Mouse (Mus musculus) heart, adult 2 months (tissue): ENCODE measurements around the gene Mphosph9. TPM values are rescaled to one million over a fixed set of nuclear protein-coding genes. Genes with fewer than 3 reads are reported as not detected.

Experiments used
- DNase-seq, 2 experiments: peaks; one replicate each; pipeline ENCODE4 v3.0.0; 2021
- H3K27ac ChIP-seq: fragments of 200-600 bp; 2 replicates; pipeline ENCODE4 v1.8.1; 2022
- H3K27me3 ChIP-seq: fragments of 200-500 bp; 2 replicates; pipeline ENCODE4 v1.6.1; 2012; ENCODE audit warnings: mild to moderate bottlenecking, low read length, inconsistent platforms, mixed read lengths; ENCODE audit not compliant: control insufficient read depth, insufficient read depth
- H3K36me3 ChIP-seq: fragments of 200-500 bp; 2 replicates; pipeline ENCODE4 v1.6.1; 2012; ENCODE audit warnings: low read length, inconsistent platforms; ENCODE audit not compliant: control insufficient read depth, insufficient read depth
- H3K4me1 ChIP-seq: fragments of 200-500 bp; 2 replicates; pipeline ENCODE4 v1.6.1; 2011; ENCODE audit warnings: low read length; ENCODE audit not compliant: control insufficient read depth, insufficient read depth
- H3K4me3 ChIP-seq: fragments of 200-600 bp; 2 replicates; pipeline ENCODE4 v1.8.1; 2022
- H3K79me2 ChIP-seq: fragments of 200-500 bp; replicated peaks from 2 replicates; pipeline ENCODE4 v1.6.1; 2012; ENCODE audit warnings: mild to moderate bottlenecking, inconsistent platforms, low read length, moderate library complexity, mixed read lengths; ENCODE audit not compliant: control insufficient read depth, insufficient read depth
- H3K9ac ChIP-seq: fragments of 200-500 bp; 2 replicates; pipeline ENCODE4 v1.6.1; 2012; ENCODE audit warnings: low read depth, mild to moderate bottlenecking, control low read depth, inconsistent platforms, low read length, mixed read lengths
- CTCF ChIP-seq: fragments of 200-600 bp; IDR thresholded peaks from 2 replicates; pipeline ENCODE4 v1.8.1; 2022; ENCODE audit warnings: antibody characterized with exemption, mild to moderate bottlenecking, moderate library complexity
- EP300 ChIP-seq: fragments of 200-500 bp; IDR thresholded peaks from 2 replicates; pipeline ENCODE4 v1.6.1; 2011; ENCODE audit warnings: low read depth, low read length, control low read depth; ENCODE audit not compliant: insufficient read depth
- POLR2A ChIP-seq: fragments of 200-500 bp; IDR thresholded peaks from 2 replicates; pipeline ENCODE4 v1.6.1; 2011; ENCODE audit warnings: mild to moderate bottlenecking, low read depth, low read length, control low read depth; ENCODE audit not compliant: insufficient read depth
- WGBS: fragments of 180-500 bp; shearing (Covaris S2); methylation state at CpG from one replicate; pipeline ENCODE4 v1.1.7; 2018; 5-methylcytosine and 5-hydroxymethylcytosine counted together
- intact Hi-C: fragments of 180-260 bp; cut with DNase I; formaldehyde crosslinking; loops from one replicate; pipeline ENCODE4 v1.15.1; 2025
- polyA plus RNA-seq: library from polyadenylated mRNA; depleted of rRNA; stranded (reverse); fragments of >200 nt; gene quantifications from 2 replicates; pipeline ENCODE4 v1.2.3, GENCODE M21; 2012
- total RNA-seq, 2 experiments: library from RNA; stranded (reverse); gene quantifications; 2 replicates each; pipeline ENCODE4 v1.2.3; 2021

The Mphosph9 gene
- total and polyA plus RNA-seq, 3 experiments: 2.8 to 5.4 (median 4.4) TPM

GRCm38 (mm10) chr5:124234778-124235177 lies 93.0 kb downstream of the Mphosph9 start:
- Histone ChIP-seq H3K79me2 (peaks cover 6% of the 10 kb centered on the region), H3K36me3 (peaks cover 4% of the 10 kb centered on the region), H3K4me1 (peaks cover 33% of the 10 kb centered on the region), H3K9ac (peak overlapping the region; percentile 18), H3K27me3 (no peaks in the 10 kb centered on the region), H3K27ac (peak overlapping the region; percentile 65), H3K4me3 (no peak overlapping the region)
- 84% methylated on average over 6 of the region's 6 CpGs for WGBS
- DNase-seq: no peak
- no peak for TF ChIP-seq CTCF
- no peak for TF ChIP-seq EP300
- TF ChIP-seq POLR2A: no peak
- intact Hi-C loops: no loop called here

DNA sequence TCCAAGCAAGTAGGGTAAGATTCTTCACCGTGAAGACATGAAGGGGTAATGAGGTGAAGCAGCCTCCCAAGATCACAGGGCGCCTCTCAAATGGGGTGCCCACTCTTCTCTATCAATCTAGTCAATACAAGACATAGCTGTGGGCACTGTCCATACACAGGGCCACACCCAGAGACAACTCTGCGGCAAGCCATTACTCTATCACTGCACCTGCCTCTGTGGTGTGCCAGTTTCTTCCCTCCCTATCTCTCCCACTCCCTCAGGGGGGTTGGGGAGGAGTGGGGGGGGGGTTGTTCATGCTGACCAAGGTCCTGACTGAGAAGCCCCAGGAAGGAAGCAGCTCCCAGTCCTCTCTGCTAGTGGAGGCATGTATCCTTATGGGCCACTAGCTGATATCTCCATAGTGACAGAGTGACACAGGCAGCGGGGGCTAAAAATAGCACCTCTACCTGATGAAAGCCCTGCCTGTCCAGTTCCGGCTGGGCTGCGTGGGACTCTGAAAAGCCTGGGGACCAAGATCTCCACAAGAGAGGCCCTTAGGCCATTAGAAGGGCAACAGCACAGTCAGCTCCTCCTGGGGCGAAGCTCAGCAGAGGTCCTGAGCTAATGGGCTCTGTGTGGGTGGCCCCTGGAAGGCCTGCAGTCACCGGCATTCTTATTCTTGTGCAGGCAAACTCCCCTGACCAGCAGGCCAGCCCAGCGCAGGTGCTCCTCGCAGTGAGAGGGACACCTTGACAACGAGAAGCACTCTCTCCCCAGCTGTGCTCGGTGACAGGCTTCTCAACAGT lies 93.7 kb downstream of the Mphosph9 start:
- H3K79me2 ChIP-seq: peaks cover 6% of the 10 kb centered on the region
- peaks cover 33% of the 10 kb centered on the region for H3K4me1 ChIP-seq
- 42% methylated on average over 12 of the region's 12 CpGs for WGBS
- peak overlapping the region; percentile 65 for H3K27ac ChIP-seq
- peak overlapping the region; percentile 18 for H3K9ac ChIP-seq
- TF ChIP-seq CTCF (no peak), POLR2A (0 out of 2 replicates have a peak, but pooled peaks have one; percentile 31)
- peaks cover 4% of the 10 kb centered on the region for H3K36me3 ChIP-seq
- no peaks in the 10 kb centered on the region for H3K27me3 ChIP-seq
- H3K4me3 ChIP-seq: no peak overlapping the region
- DNase-seq: peak; percentile 39 to 59
- intact Hi-C loops: no loop called here

DNA sequence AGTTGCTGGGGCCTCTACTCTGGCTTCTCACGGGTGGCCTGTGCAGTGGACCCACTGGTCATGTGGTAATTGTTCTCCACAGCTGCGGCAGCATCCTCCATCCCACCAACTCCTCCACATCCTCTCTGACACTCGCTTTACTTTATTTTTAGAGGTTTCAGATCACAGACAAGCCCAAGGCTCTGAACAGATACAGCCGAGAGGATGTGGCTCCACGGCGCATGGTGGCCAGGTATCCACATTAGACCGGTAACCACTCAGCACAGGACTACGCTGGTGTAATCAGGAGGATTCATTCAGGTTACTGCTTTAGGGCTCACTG lies 94.7 kb downstream of the Mphosph9 start:
- H3K27me3 ChIP-seq: no peaks in the 10 kb centered on the region
- H3K4me3 ChIP-seq: no peak overlapping the region
- no peak overlapping the region for H3K27ac ChIP-seq
- 51% methylated on average over 8 of the region's 8 CpGs for WGBS
- H3K4me1 ChIP-seq: peaks cover 32% of the 10 kb centered on the region
- peaks cover 5% of the 10 kb centered on the region for H3K79me2 ChIP-seq
- H3K36me3 ChIP-seq: peaks cover 4% of the 10 kb centered on the region
- no peak for TF ChIP-seq EP300
- no peak for TF ChIP-seq CTCF
- TF ChIP-seq POLR2A: no peak
- no peak overlapping the region for H3K9ac ChIP-seq
- no peak for DNase-seq
- intact Hi-C loops: no loop called here

DNA sequence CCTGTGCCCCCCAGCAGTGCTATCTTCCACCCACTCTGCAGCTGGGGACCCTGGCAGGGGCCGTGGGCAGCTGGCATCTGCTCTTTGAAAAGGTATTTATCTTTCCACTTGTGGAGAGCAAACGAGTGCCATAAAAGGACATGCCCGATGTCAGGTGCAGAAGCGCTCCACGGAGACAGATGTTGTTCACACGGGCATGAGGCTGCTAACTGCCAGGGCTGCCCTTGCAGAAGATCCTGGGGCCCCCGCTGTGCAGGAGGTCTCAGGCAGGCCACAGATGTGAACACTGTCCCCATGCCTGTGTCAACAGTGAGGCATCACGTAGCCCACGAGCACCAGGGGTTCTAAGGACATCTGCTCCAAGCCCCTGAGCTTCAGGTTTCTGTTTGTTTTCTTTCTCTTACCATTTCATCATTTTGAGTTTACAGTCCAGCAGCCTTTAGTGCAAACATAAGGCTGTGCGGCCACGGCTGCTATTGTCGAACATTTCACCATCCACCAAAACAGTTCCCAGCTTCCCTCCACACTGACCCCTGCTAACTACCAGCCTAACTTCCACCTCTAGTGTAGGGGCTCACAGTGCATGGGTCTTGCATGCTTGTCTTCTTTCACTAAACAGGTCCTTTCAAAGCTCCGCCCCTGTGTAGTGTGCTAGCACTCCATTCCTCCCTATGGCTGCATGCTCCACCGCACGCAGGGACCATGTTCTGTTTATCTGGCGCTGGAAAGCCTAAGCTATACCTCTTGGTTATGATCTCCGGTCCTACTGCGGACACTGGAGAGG lies 95.2 kb downstream of the Mphosph9 start:
- Histone ChIP-seq H3K9ac (no peak overlapping the region), H3K4me3 (no peak overlapping the region), H3K27me3 (no peaks in the 10 kb centered on the region), H3K27ac (no peak overlapping the region), H3K79me2 (peaks cover 5% of the 10 kb centered on the region), H3K4me1 (peaks cover 32% of the 10 kb centered on the region), H3K36me3 (peaks cover 4% of the 10 kb centered on the region)
- WGBS: 62% methylated on average over 18 of the region's 18 CpGs
- intact Hi-C loops: no loop called here
- peak in 1 of 2 experiments; percentile 23 for DNase-seq
- TF ChIP-seq CTCF (no peak), POLR2A (no peak), EP300 (no peak)

- TF ChIP-seq CTCF: no peak
- no peak for TF ChIP-seq POLR2A
- TF ChIP-seq EP300: no peak
- 85% methylated on average over 9 of the region's 9 CpGs for WGBS
- DNase-seq: no peak
- intact Hi-C loops: no loop called here
- no peak overlapping the region for H3K4me3 ChIP-seq
- no peaks in the 10 kb centered on the region for H3K36me3 ChIP-seq
- H3K4me1 ChIP-seq: peaks cover 32% of the 10 kb centered on the region
- peaks cover 4% of the 10 kb centered on the region for H3K79me2 ChIP-seq
- no peak overlapping the region for H3K27ac ChIP-seq
- no peak overlapping the region for H3K9ac ChIP-seq
- H3K27me3 ChIP-seq: no peaks in the 10 kb centered on the region
Observed at GRCm38 (mm10) chr5:124230461-124230860, 97.3 kb downstream of the Mphosph9 start.

DNA sequence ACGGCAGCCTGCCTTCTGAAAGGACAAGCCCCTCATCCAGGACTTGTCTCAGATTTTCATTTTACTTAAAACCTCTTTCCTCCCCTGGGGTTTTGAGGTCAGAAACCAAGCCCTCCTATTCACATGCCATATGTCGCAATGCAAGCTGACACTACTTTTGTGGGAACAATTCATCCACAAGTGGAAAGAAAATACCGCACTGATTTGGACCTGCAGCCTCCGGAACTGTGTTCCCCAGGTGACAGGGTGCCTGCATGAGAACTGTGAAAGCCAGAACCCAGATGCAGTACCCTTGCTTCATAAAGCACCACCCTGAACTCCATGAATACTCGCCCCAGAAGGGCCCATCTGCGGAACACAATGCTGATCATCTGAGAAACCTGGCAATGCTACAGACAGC lies 100.6 kb downstream of the Mphosph9 start:
- TF ChIP-seq POLR2A (no peak), EP300 (no peak), CTCF (no peak)
- Histone ChIP-seq H3K36me3 (no peaks in the 10 kb centered on the region), H3K27me3 (no peaks in the 10 kb centered on the region), H3K79me2 (peaks cover 2% of the 10 kb centered on the region), H3K27ac (peak overlapping the region; percentile 27), H3K4me3 (no peak overlapping the region), H3K4me1 (peaks cover 37% of the 10 kb centered on the region), H3K9ac (no peak overlapping the region)
- intact Hi-C loops: no loop called here
- WGBS: 43% methylated on average over 6 of the region's 6 CpGs
- DNase-seq: no peak
